Mouse (Mus musculus) testis, postnatal 10 days (tissue): ENCODE results near the gene Zkscan3.

Experiments
- DNase-seq: peaks from one replicate; pipeline ENCODE4 v3.0.0; 2021; ENCODE audit warnings: low spot score

The Zkscan3 gene

GRCm38 (mm10) chr13:21397486-21397885 lies 5.1 kb downstream of the Zkscan3 start:
- DNase-seq = no peak

DNA sequence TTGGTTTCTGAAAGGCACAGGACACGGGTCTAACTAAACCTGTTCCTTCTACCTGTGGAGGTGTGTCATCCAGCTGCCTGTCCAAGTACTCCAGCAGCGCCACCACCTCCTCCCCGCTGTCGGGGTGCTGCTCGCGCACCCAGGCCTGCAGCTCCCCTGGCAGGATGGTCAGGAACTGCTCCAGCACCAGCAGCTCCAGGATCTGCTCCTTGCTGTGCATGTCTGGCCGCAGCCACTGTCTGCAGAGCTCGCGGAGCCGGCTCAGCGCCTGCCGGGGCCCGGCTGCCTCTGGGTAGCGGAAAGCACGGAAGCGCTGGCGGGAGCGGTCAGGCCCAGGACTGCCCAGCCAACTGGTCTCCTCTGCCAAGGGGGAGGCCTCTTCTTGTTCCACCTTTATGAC lies 6.5 kb downstream of the Zkscan3 start:
- peak; percentile 44 for DNase-seq

- no peak for DNase-seq
Observed at GRCm38 (mm10) chr13:21395623-21396022, 6.9 kb downstream of the Zkscan3 start.

DNA sequence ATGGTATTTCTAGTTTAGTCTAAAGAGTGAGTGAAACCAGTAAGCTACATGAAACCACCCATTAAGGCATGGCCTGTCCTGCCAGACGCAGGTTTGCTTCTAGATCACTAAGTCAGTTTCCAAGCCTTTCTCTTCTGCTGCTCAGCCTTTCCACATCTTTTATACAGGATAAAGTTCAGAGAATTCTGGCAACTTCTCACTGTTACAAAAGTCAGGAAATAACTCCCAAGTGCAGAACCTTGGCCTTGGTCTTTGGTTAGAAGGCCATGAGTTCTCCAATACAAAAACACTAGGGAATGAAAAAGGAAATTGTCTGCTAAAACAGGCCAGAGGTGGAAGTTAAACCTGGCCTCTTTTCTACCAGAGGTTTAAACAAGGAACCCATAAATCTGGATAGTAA lies 7.3 kb downstream of the Zkscan3 start:
- DNase-seq = no peak

DNA sequence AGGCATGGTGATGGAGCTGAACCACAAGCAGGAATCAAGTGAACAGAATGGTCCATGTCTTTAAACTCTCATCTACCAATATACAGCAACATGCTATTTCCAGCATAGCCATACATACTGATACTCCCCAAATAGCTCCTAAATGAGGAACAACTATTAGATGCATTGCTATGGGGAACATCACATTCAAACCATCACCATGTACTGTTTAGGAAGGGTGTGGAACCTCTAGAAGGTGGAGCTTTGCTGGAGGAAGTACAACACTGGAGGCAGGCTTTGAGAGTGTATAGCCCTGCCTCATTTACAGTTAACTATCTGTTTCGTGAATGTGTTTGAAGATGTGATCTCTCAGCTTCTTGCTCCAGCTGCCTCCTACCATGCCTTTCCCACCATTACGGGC lies 24.8 kb downstream of the Zkscan3 start:
- DNase-seq = no peak

- DNase-seq = no peak
Observed at GRCm38 (mm10) chr13:21372700-21373099, 29.9 kb downstream of the Zkscan3 start.

GRCm38 (mm10) chr13:21366635-21367034 lies 35.9 kb downstream of the Zkscan3 start:
- DNase-seq = no peak

DNA sequence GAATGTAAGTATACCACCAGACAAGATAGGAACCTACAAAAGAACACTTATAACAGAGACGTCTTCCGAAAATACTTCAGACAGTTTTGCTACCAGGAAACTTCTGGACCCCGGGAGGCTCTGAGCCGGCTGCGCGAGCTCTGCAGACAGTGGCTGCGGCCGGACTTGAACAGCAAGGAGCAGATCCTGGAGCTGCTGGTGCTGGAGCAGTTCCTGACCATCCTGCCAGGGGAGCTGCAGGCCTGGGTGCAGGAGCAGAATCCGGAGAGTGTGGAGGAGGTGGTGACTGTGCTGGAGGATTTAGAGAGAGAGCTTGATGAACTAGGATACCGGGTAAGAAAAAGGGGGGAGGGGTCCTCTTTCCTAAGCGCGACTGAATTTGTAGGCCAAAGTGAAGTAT lies 38.8 kb downstream of the Zkscan3 start:
- DNase-seq = peak; percentile 44

- peak; percentile 85 for DNase-seq
Observed at GRCm38 (mm10) chr13:21362621-21363248, 39.8 kb downstream of the Zkscan3 start, which contains the start of gene Zscan12. Gene Zscan12 (plus strand): TSS chr13:21362820.

- no peak for DNase-seq
Observed at GRCm38 (mm10) chr13:21350593-21350992, 52.0 kb downstream of the Zkscan3 start.

GRCm38 (mm10) chr13:21346610-21347009 lies 55.9 kb downstream of the Zkscan3 start, which contains the start of gene Olfr1367:
Gene Olfr1367 (plus strand): TSS chr13:21346910.
- DNase-seq = no peak
